Mouse (Mus musculus) lung, postnatal 36 days (tissue): Measurements from ENCODE around the gene Gm21852.
"Not testable (repeated sequence)": the region's sequence is repeated elsewhere in the genome, so short reads cannot be mapped to it uniquely, and the experiment has no call there.

Experiments used
- DNase-seq: peaks from one replicate; pipeline ENCODE4 v3.0.0; 2022; ENCODE audit warnings: mixed read lengths

The Gm21852 gene

DNA sequence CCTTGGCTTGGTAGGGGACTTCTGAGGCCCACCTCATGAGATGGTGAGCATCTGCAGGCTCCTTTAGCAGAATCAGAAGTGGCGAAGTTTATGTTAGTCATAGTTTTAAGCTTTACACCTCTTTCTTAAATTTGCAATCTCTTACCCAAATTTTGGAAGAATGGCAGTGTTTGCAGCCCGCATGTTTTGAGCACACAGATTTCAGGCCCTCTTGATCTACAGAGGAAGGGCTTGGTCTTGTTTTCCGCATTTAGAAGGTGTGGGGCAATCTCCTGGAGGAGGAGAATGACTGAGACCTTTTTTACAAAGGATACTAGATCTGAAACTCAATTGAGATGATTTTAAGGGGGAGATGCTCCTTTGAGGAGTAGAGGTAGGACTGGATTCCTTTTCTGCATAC is at the start of gene Gm21852:
Gene Gm21852, minus strand, starts transcription at position 101 of the 400 bp plus-strand sequence.
- not testable (repeated sequence) for DNase-seq
